Mouse (Mus musculus) liver, embryonic 12.5 days (tissue): ENCODE results near the gene Tgif2. TPM values are rescaled to one million over a fixed set of nuclear protein-coding genes. Genes with fewer than 3 reads are reported as not detected.
A peak's percentile ranks its signal among the peaks of the same experiment; 100 is the strongest.
"Not testable (repeated sequence)": the region's sequence is repeated elsewhere in the genome, so short reads cannot be mapped to it uniquely, and the experiment has no call there.

Source experiments
- ATAC-seq: fragments of 200-750 bp; cut with Nextera tagmentation; 2 replicates; pipeline ENCODE4 v1.8.0; 2017; ENCODE audit warnings: moderate number of reproducible peaks, mild to moderate bottlenecking, moderate library complexity
- H3K27ac ChIP-seq: fragments of 300-500 bp; sonication (generic); 2 replicates; pipeline ENCODE4 v1.5.1; 2016; ENCODE audit warnings: mild to moderate bottlenecking
- H3K27me3 ChIP-seq: fragments of 300-500 bp; sonication (generic); replicated peaks from 2 replicates; pipeline ENCODE4 v1.6.1; 2016; ENCODE audit warnings: mild to moderate bottlenecking, moderate library complexity
- H3K36me3 ChIP-seq: fragments of 300-500 bp; sonication (generic); 2 replicates; pipeline ENCODE4 v1.6.1; 2016; ENCODE audit warnings: mild to moderate bottlenecking, moderate library complexity
- H3K4me1 ChIP-seq: fragments of 300-500 bp; sonication (generic); 2 replicates; pipeline ENCODE4 v1.6.1; 2016
- H3K4me2 ChIP-seq: fragments of 300-500 bp; sonication (generic); 2 replicates; pipeline ENCODE4 v1.6.1; 2016; ENCODE audit warnings: mild to moderate bottlenecking, moderate library complexity
- H3K4me3 ChIP-seq: fragments of 300-500 bp; sonication (generic); 2 replicates; pipeline ENCODE4 v1.5.1; 2016; ENCODE audit warnings: mild to moderate bottlenecking, moderate library complexity
- H3K9ac ChIP-seq: fragments of 300-500 bp; sonication (generic); 2 replicates; pipeline ENCODE4 v1.6.1; 2016; ENCODE audit warnings: mild to moderate bottlenecking, moderate library complexity
- H3K9me3 ChIP-seq: fragments of 300-500 bp; sonication (generic); replicated peaks from 2 replicates; pipeline ENCODE4 v1.6.1; 2016; ENCODE audit warnings: mild to moderate bottlenecking, moderate library complexity
- WGBS: fragments of 180-500 bp; shearing (Covaris S2); methylation state at CpG from one replicate; pipeline ENCODE4 v1.1.7; 2016; ENCODE audit not compliant: insufficient replicate concordance; 5-methylcytosine and 5-hydroxymethylcytosine counted together
- polyA plus RNA-seq: library from polyadenylated mRNA; unstranded; fragments of >200 nt; fragmentation: Nextera tagmentation; extraction: Ambion mirVana; gene quantifications from 2 replicates; pipeline ENCODE4 v1.2.1, GENCODE M21; 2016

Gene Tgif2
- polyA plus RNA-seq = 15.4 and 16.2 TPM in 2 replicates

DNA sequence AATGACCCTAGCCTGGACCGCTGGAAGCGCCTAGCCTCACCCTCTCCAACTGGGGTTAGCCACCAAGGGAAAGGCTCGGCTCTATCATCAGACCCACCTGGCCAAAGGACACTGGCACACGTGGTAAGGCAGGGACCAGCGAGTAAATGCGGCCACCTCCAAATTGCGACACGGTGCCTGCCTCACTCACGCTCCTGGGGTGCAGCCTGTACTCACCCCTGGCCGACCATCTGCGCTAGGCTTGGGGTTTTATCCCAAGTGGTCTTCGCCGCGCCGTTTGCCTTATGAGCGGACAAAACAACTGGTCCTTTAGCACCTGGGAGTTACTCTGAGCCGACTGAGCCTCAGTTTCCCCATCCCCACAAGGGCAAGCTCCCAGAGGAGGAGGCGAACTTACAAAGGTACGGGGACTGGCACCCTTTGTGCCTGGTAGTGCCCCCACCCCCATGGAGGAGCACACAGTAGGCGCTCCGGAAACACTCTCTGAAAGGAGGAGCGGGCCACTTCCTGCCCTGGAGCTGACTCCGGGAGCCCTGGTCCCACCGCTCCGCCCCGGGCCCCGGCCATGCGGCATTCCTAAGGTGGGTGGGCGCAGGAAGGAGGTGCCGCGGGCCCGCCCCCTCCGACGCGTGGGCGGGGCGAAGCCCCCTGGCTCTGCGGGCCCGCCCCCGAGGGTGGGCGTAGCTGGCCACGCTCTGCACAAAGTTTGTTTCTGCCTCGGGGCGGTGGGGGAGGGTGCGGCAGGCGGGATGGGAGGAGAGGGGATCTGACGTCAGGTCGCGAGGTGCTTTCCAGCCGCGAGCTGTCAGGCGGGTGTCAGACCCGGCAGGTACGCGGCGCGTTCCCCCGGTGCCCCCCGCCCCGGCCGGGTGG lies at the start of gene Tgif2:
Gene Tgif2 (plus strand): TSS at position 689 of the 873 bp plus-strand sequence.
- ATAC-seq = peak; percentile 77
- Histone ChIP-seq H3K9ac (peak within 1 kb of the TSS; percentile 81), H3K36me3 (peaks cover 38% of the 10 kb centered on the region), H3K4me1 (peaks cover 63% of the 10 kb centered on the region), H3K27ac (peak within 1 kb of the TSS; percentile 76), H3K27me3 (no peaks in the 10 kb centered on the region), H3K9me3 (0 out of 2 replicates have a peak, but pooled peaks cover 4% of the 10 kb centered on the region), H3K4me2 (peak within 1 kb of the TSS; percentile 99), H3K4me3 (peak within 1 kb of the TSS; percentile 83)
- WGBS = 2% methylated on average over 61 of the region's 61 CpGs

- Histone ChIP-seq H3K9me3 (peaks cover 8% of the 10 kb centered on the region), H3K4me1 (peaks cover 20% of the 10 kb centered on the region), H3K4me3 (no peak overlapping the region), H3K27ac (no peak overlapping the region), H3K27me3 (no peaks in the 10 kb centered on the region; the same call in 1 of the 2 replicates), H3K4me2 (no peak overlapping the region), H3K36me3 (no peaks in the 10 kb centered on the region), H3K9ac (no peak overlapping the region)
- ATAC-seq = no peak
- WGBS = 88% methylated on average over 1 of the region's 1 CpGs
Observed at GRCm38 (mm10) chr2:156798516-156798915, 41.3 kb upstream of the Tgif2 start.

- H3K4me1 ChIP-seq = peaks cover 30% of the 10 kb centered on the region
- no peak for ATAC-seq
- peaks cover 8% of the 10 kb centered on the region for H3K9me3 ChIP-seq
- H3K4me3 ChIP-seq = no peak overlapping the region
- no peak overlapping the region for H3K4me2 ChIP-seq
- H3K27me3 ChIP-seq = no peaks in the 10 kb centered on the region; the same call in 1 of the 2 replicates
- H3K36me3 ChIP-seq = no peaks in the 10 kb centered on the region
- no peak overlapping the region for H3K27ac ChIP-seq
- no peak overlapping the region for H3K9ac ChIP-seq
- 63% methylated on average over 4 of the region's 4 CpGs for WGBS
Observed at GRCm38 (mm10) chr2:156801045-156801444, 38.8 kb upstream of the Tgif2 start.

- H3K4me2 ChIP-seq, H3K9me3 ChIP-seq, H3K9ac ChIP-seq, H3K36me3 ChIP-seq, ATAC-seq, H3K27ac ChIP-seq, H3K27me3 ChIP-seq, H3K4me3 ChIP-seq: not testable (repeated sequence)
- peaks cover 30% of the 10 kb centered on the region for H3K4me1 ChIP-seq
- WGBS = 23% methylated on average over 9 of the region's 9 CpGs
Observed at GRCm38 (mm10) chr2:156802116-156802515, 37.7 kb upstream of the Tgif2 start.

- 40% methylated on average over 4 of the region's 4 CpGs for WGBS
- Histone ChIP-seq H3K27ac (no peak overlapping the region), H3K36me3 (no peaks in the 10 kb centered on the region), H3K4me1 (peaks cover 30% of the 10 kb centered on the region), H3K9me3 (no peaks in the 10 kb centered on the region), H3K4me2 (no peak overlapping the region), H3K27me3 (no peaks in the 10 kb centered on the region; the same call in 1 of the 2 replicates), H3K4me3 (no peak overlapping the region), H3K9ac (no peak overlapping the region; the same call in 1 of the 2 replicates)
- ATAC-seq = 0 out of 2 replicates have a peak, but pooled peaks have one; percentile 24
Observed at GRCm38 (mm10) chr2:156803698-156804372, 36.0 kb upstream of the Tgif2 start.

DNA sequence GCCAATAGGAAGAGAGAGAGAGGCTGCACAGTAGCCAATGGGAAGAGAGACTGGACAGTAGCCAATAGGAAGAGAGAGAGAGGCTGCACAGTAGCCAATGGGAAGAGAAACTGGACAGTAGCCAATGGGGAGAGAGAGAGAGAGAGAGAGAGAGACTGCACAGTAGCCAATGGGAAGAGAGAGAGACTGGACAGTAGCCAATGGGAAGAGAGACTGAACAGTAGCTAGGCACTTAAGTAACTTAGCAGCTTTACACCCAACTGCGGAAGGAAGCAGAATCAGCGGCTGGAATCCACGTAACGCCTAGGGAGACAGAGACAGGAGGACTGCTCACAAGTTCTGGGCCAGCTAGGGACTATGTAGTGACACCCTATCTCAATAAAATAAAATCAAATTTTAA lies 35.2 kb upstream of the Tgif2 start:
- ATAC-seq = peak; percentile 30; the same call in 1 of the 2 replicates
- H3K4me2 ChIP-seq = no peak overlapping the region
- no peak overlapping the region for H3K4me3 ChIP-seq
- H3K4me1 ChIP-seq = peaks cover 25% of the 10 kb centered on the region
- 91% methylated on average over 4 of the region's 4 CpGs for WGBS
- no peaks in the 10 kb centered on the region; the same call in 1 of the 2 replicates for H3K27me3 ChIP-seq
- no peaks in the 10 kb centered on the region for H3K36me3 ChIP-seq
- H3K9ac ChIP-seq = no peak overlapping the region
- H3K9me3 ChIP-seq = no peaks in the 10 kb centered on the region
- no peak overlapping the region for H3K27ac ChIP-seq

DNA sequence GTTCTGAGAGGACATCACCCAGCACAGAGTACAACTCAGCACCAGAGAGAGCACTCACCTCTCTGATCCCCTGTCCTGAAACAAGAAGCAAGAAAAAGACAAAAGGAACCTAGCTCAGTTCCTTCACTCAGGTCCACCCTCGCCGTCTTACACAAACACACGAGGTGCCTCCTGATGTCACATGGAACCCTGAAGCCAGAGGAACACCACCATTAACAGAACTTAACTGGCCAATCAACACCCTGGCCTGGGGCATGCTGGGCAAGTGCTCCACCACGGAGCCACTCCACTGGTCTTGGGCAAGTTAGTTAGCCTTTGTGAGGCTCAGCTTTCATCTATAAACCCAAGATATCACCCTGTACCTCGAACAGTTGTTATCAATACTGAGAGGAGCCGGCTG lies 32.9 kb upstream of the Tgif2 start:
- Histone ChIP-seq H3K4me2 (no peak overlapping the region), H3K4me3 (no peak overlapping the region), H3K4me1 (peaks cover 25% of the 10 kb centered on the region), H3K27ac (no peak overlapping the region), H3K9me3 (no peaks in the 10 kb centered on the region), H3K27me3 (no peaks in the 10 kb centered on the region), H3K36me3 (no peaks in the 10 kb centered on the region), H3K9ac (no peak overlapping the region)
- no peak for ATAC-seq
- WGBS = 50% methylated on average over 6 of the region's 6 CpGs

DNA sequence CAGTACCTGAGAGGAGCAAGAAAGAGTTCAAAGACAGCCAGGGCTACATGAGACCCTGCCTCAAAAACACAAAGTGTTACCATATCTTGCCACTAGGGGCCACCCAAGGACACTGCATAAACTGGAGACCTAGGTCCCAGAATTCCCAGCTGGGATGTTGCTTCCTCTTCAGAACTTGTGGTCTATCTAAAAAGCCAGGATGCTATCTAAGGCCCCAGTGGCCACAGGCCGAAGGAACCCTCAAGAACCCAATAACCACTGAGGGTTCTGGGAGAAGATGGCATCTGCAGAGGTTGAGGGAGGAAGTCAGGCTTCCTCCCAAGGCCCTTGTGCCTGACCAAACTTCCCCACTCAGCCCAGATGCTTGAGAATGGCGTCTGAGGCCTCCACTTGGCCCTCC lies 30.2 kb upstream of the Tgif2 start:
- no peak for ATAC-seq
- no peaks in the 10 kb centered on the region for H3K36me3 ChIP-seq
- no peak overlapping the region for H3K4me3 ChIP-seq
- H3K4me2 ChIP-seq = no peak overlapping the region
- WGBS = 13% methylated on average over 2 of the region's 2 CpGs
- H3K9ac ChIP-seq = no peak overlapping the region
- no peak overlapping the region for H3K27ac ChIP-seq
- H3K4me1 ChIP-seq = no peaks in the 10 kb centered on the region
- H3K27me3 ChIP-seq = 0 out of 2 replicates have a peak, but pooled peaks cover under 1% of the 10 kb centered on the region
- H3K9me3 ChIP-seq = no peaks in the 10 kb centered on the region

DNA sequence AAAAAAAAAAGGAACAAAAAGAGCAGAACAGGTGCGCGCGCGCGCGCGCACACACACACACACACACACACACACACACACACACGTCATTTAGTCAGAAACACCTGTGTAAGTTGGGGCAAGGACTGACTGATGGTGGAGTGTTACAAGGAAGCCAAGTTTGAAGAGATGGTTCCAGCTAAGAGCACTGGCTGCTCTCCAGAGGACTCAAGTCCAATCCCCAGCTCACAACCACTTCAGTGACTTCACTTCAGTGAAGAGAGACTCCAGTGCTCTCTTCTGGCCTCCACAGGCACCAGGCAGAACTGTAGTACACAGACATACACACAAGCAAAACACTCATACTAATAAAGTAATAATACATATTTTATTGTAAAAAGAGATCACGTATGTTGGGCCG lies 29.1 kb upstream of the Tgif2 start:
- 94% methylated on average over 10 of the region's 10 CpGs for WGBS
- H3K4me3 ChIP-seq = no peak overlapping the region
- no peak for ATAC-seq

GRCm38 (mm10) chr2:156811556-156811955 lies 28.3 kb upstream of the Tgif2 start:
- no peak overlapping the region for H3K9ac ChIP-seq
- 64% methylated on average over 5 of the region's 5 CpGs for WGBS
- H3K36me3 ChIP-seq = no peaks in the 10 kb centered on the region
- no peaks in the 10 kb centered on the region for H3K4me1 ChIP-seq
- H3K9me3 ChIP-seq = no peaks in the 10 kb centered on the region
- no peak for ATAC-seq
- H3K4me2 ChIP-seq = no peak overlapping the region
- no peak overlapping the region for H3K27ac ChIP-seq
- H3K27me3 ChIP-seq = peaks cover 15% of the 10 kb centered on the region; the same call in 1 of the 2 replicates
- H3K4me3 ChIP-seq = no peak overlapping the region

More for the DNA sequence above, 29.1 kb upstream of the Tgif2 start:
- Histone ChIP-seq H3K27me3 (peaks cover 12% of the 10 kb centered on the region; the same call in 1 of the 2 replicates), H3K36me3 (no peaks in the 10 kb centered on the region), H3K4me2 (no peak overlapping the region), H3K27ac (no peak overlapping the region), H3K9ac (no peak overlapping the region), H3K9me3 (no peaks in the 10 kb centered on the region), H3K4me1 (no peaks in the 10 kb centered on the region)

GRCm38 (mm10) chr2:156814344-156814801 lies 25.4 kb upstream of the Tgif2 start:
- no peak overlapping the region for H3K9ac ChIP-seq
- peak overlapping the region; percentile 54; the same call in 1 of the 2 replicates for H3K27ac ChIP-seq
- peaks cover 15% of the 10 kb centered on the region; the same call in 1 of the 2 replicates for H3K27me3 ChIP-seq
- no peaks in the 10 kb centered on the region for H3K4me1 ChIP-seq
- no peaks in the 10 kb centered on the region for H3K9me3 ChIP-seq
- ATAC-seq = no peak
- H3K36me3 ChIP-seq = no peaks in the 10 kb centered on the region
- H3K4me3 ChIP-seq = no peak overlapping the region
- 29% methylated on average over 8 of the region's 8 CpGs for WGBS
- H3K4me2 ChIP-seq = no peak overlapping the region

DNA sequence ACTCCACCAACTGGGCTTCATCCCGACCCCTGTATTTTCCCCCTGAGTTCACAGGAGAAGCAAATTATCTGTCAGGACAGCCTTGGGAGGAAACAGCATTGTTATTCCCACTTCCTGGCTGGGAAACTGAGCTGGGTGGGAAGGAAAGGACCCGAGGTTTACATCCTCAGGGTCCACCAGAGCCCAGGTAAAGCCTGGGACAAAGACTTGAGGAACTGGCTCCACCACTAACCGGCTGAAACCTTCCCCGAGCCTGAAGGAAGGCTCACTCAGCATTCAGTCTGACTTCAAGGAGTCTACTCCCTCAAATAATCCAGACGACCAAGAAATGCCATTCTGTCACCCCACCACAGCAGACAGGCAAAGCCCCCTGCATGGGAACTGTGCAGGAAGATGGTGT lies 24.9 kb upstream of the Tgif2 start:
- WGBS = 28% methylated on average over 5 of the region's 5 CpGs
- H3K27ac ChIP-seq = no peak overlapping the region
- no peak overlapping the region for H3K4me2 ChIP-seq

More for the DNA sequence above, 24.9 kb upstream of the Tgif2 start:
- Histone ChIP-seq H3K27me3 (peaks cover 18% of the 10 kb centered on the region; the same call in 1 of the 2 replicates), H3K9ac (no peak overlapping the region), H3K4me1 (no peaks in the 10 kb centered on the region), H3K9me3 (no peaks in the 10 kb centered on the region), H3K4me3 (no peak overlapping the region), H3K36me3 (no peaks in the 10 kb centered on the region)
- ATAC-seq = no peak
